Mouse (Mus musculus) forebrain, embryonic 14.5 days (tissue): ENCODE data around the gene Entpd2. TPM values are rescaled to one million over a fixed set of nuclear protein-coding genes. Genes with fewer than 3 reads are reported as not detected.

Experiments
- ATAC-seq: fragments of 200-750 bp; cut with Nextera tagmentation; 2 replicates; pipeline ENCODE4 v1.8.0; 2017; ENCODE audit warnings: mild to moderate bottlenecking, moderate library complexity
- DNase-seq: peaks from one replicate; pipeline ENCODE4 v3.0.0-alpha.2; 2015; ENCODE audit warnings: low spot score
- H3K27ac ChIP-seq: fragments of 300-500 bp; sonication (generic); 2 replicates; pipeline ENCODE4 v1.5.1; 2014; ENCODE audit warnings: low read depth, mild to moderate bottlenecking, control low read depth, low read length, moderate library complexity
- H3K27me3 ChIP-seq: fragments of 300-500 bp; sonication (generic); replicated peaks from 2 replicates; pipeline ENCODE4 v1.6.1; 2014; ENCODE audit warnings: low read length, control low read depth, mixed read lengths; ENCODE audit not compliant: control insufficient read depth, insufficient read depth
- H3K36me3 ChIP-seq: fragments of 300-500 bp; sonication (generic); 2 replicates; pipeline ENCODE4 v1.6.1; 2014; ENCODE audit warnings: low read length, control low read depth; ENCODE audit not compliant: control insufficient read depth, insufficient read depth
- H3K4me1 ChIP-seq: fragments of 300-500 bp; sonication (generic); 2 replicates; pipeline ENCODE4 v1.6.1; 2014; ENCODE audit warnings: antibody characterized with exemption, low read length, control low read depth; ENCODE audit not compliant: control insufficient read depth, insufficient read depth
- H3K4me2 ChIP-seq: fragments of 300-500 bp; sonication (generic); 2 replicates; pipeline ENCODE4 v1.6.1; 2014; ENCODE audit warnings: mild to moderate bottlenecking, control low read depth, low read length
- H3K4me3 ChIP-seq: fragments of 300-500 bp; sonication (generic); 2 replicates; pipeline ENCODE4 v1.5.1; 2014; ENCODE audit warnings: low read depth, low read length, control low read depth
- H3K9ac ChIP-seq: fragments of 300-500 bp; sonication (generic); 2 replicates; pipeline ENCODE4 v1.6.1; 2014; ENCODE audit warnings: mild to moderate bottlenecking, low read length, control low read depth, moderate library complexity
- H3K9me3 ChIP-seq: fragments of 300-500 bp; sonication (generic); replicated peaks from 2 replicates; pipeline ENCODE4 v1.6.1; 2016; ENCODE audit warnings: low read length, control low read depth, mixed read lengths; ENCODE audit not compliant: control insufficient read depth
- WGBS: fragments of 180-500 bp; shearing (Covaris S2); extraction: QIAGEN DNeasy Blood & Tissue Kit; methylation state at CpG from one replicate; pipeline ENCODE4 v1.1.7; 2014; 5-methylcytosine and 5-hydroxymethylcytosine counted together
- polyA plus RNA-seq: library from polyadenylated mRNA; unstranded; fragments of >200 nt; fragmentation: Nextera tagmentation; extraction: Ambion mirVana; gene quantifications from 2 replicates; pipeline ENCODE4 v1.2.1, GENCODE M21; 2014

Gene Entpd2
- polyA plus RNA-seq, 1 experiment from 2014 or later = 1.9 TPM

GRCm38 (mm10) chr2:25430395-25431233, 34.9 kb downstream of the Entpd2 start:
- WGBS = 70% methylated on average over 17 of the region's 17 CpGs
- Histone ChIP-seq H3K9me3 (no peaks in the 10 kb centered on the region), H3K4me1 (peaks cover 16% of the 10 kb centered on the region), H3K9ac (0 out of 2 replicates have a peak overlapping the region, but pooled peaks have one; percentile 17), H3K36me3 (peaks cover 26% of the 10 kb centered on the region), H3K4me2 (no peak overlapping the region), H3K4me3 (no peak overlapping the region), H3K27me3 (no peaks in the 10 kb centered on the region), H3K27ac (no peak overlapping the region)
- ATAC-seq (no peak), DNase-seq (no peak)

GRCm38 (mm10) chr2:25431308-25431855, 35.7 kb downstream of the Entpd2 start:
- ATAC-seq = no peak
- Histone ChIP-seq H3K9me3 (no peaks in the 10 kb centered on the region), H3K9ac (no peak overlapping the region), H3K27me3 (no peaks in the 10 kb centered on the region), H3K36me3 (peaks cover 34% of the 10 kb centered on the region), H3K4me2 (no peak overlapping the region), H3K27ac (no peak overlapping the region), H3K4me3 (no peak overlapping the region), H3K4me1 (peaks cover 16% of the 10 kb centered on the region)
- DNase-seq = no peak
- WGBS = 72% methylated on average over 6 of the region's 6 CpGs

GRCm38 (mm10) chr2:25432326-25433098, 36.8 kb downstream of the Entpd2 start:
- Histone ChIP-seq H3K4me3 (no peak overlapping the region), H3K27me3 (no peaks in the 10 kb centered on the region), H3K4me2 (no peak overlapping the region), H3K9me3 (no peaks in the 10 kb centered on the region), H3K27ac (no peak overlapping the region), H3K36me3 (peaks cover 45% of the 10 kb centered on the region), H3K4me1 (peaks cover 16% of the 10 kb centered on the region), H3K9ac (no peak overlapping the region)
- no peak for DNase-seq
- no peak for ATAC-seq
- 90% methylated on average over 11 of the region's 11 CpGs for WGBS

- peaks cover 16% of the 10 kb centered on the region for H3K4me1 ChIP-seq
- no peak overlapping the region for H3K27ac ChIP-seq
- H3K27me3 ChIP-seq = no peaks in the 10 kb centered on the region
- DNase-seq = no peak
- WGBS = 92% methylated on average over 17 of the region's 17 CpGs
- no peaks in the 10 kb centered on the region for H3K9me3 ChIP-seq
- H3K9ac ChIP-seq = no peak overlapping the region
- peaks cover 51% of the 10 kb centered on the region for H3K36me3 ChIP-seq
- no peak for ATAC-seq
- no peak overlapping the region for H3K4me2 ChIP-seq
- H3K4me3 ChIP-seq = no peak overlapping the region
Observed at GRCm38 (mm10) chr2:25433101-25433500, 37.4 kb downstream of the Entpd2 start.

GRCm38 (mm10) chr2:25434292-25434691, 38.6 kb downstream of the Entpd2 start:
- Histone ChIP-seq H3K4me3 (no peak overlapping the region), H3K27me3 (no peaks in the 10 kb centered on the region), H3K36me3 (peaks cover 63% of the 10 kb centered on the region), H3K4me1 (peaks cover 14% of the 10 kb centered on the region), H3K4me2 (no peak overlapping the region), H3K9ac (no peak overlapping the region), H3K27ac (no peak overlapping the region), H3K9me3 (no peaks in the 10 kb centered on the region)
- DNase-seq (no peak), ATAC-seq (no peak)
- 88% methylated on average over 8 of the region's 8 CpGs for WGBS

- WGBS = 96% methylated on average over 10 of the region's 10 CpGs
- ATAC-seq = no peak
Observed at GRCm38 (mm10) chr2:25436286-25436820, 40.7 kb downstream of the Entpd2 start.

GRCm38 (mm10) chr2:25441067-25441466, 45.4 kb downstream of the Entpd2 start:
- Histone ChIP-seq H3K9ac (no peak overlapping the region), H3K9me3 (no peaks in the 10 kb centered on the region), H3K4me2 (no peak overlapping the region), H3K27ac (no peak overlapping the region), H3K4me3 (no peak overlapping the region), H3K36me3 (peaks cover 95% of the 10 kb centered on the region), H3K4me1 (no peaks in the 10 kb centered on the region), H3K27me3 (no peaks in the 10 kb centered on the region)
- ATAC-seq (no peak), DNase-seq (no peak)
- 89% methylated on average over 20 of the region's 20 CpGs for WGBS

More at GRCm38 (mm10) chr2:25436286-25436820, 40.7 kb downstream of the Entpd2 start:
- no peak overlapping the region for H3K27ac ChIP-seq
- H3K9ac ChIP-seq = no peak overlapping the region
- no peak overlapping the region for H3K4me2 ChIP-seq
- no peaks in the 10 kb centered on the region for H3K27me3 ChIP-seq
- DNase-seq = no peak
- no peaks in the 10 kb centered on the region for H3K4me1 ChIP-seq
- H3K36me3 ChIP-seq = peaks cover 81% of the 10 kb centered on the region
- no peaks in the 10 kb centered on the region for H3K9me3 ChIP-seq
- H3K4me3 ChIP-seq = no peak overlapping the region

- WGBS = 92% methylated on average over 14 of the region's 14 CpGs
Observed at GRCm38 (mm10) chr2:25442682-25443081, 47.0 kb downstream of the Entpd2 start.

More at GRCm38 (mm10) chr2:25442682-25443081, 47.0 kb downstream of the Entpd2 start:
- ATAC-seq (no peak), DNase-seq (no peak)
- no peak overlapping the region for H3K9ac ChIP-seq
- no peaks in the 10 kb centered on the region for H3K9me3 ChIP-seq
- H3K4me3 ChIP-seq = no peak overlapping the region
- no peak overlapping the region for H3K27ac ChIP-seq
- no peak overlapping the region for H3K4me2 ChIP-seq
- no peaks in the 10 kb centered on the region for H3K4me1 ChIP-seq
- H3K27me3 ChIP-seq = no peaks in the 10 kb centered on the region
- H3K36me3 ChIP-seq = peaks cover 95% of the 10 kb centered on the region
